Mouse (Mus musculus) liver, adult 2 months (tissue): ENCODE results near the gene Bcdin3d. TPM values are rescaled to one million over a fixed set of nuclear protein-coding genes. Genes with fewer than 3 reads are reported as not detected.
"Not testable (repeated sequence)": the region's sequence is repeated elsewhere in the genome, so short reads cannot be mapped to it uniquely, and the experiment has no call there.

ENCODE experiments used
- DNase-seq: peaks from one replicate; pipeline ENCODE4 v3.0.0-alpha.2; 2011; ENCODE audit warnings: low read depth, low spot score; ENCODE audit errors: extremely low read depth
- H3K27ac ChIP-seq: fragments of 200-500 bp; replicated peaks from 2 replicates; pipeline ENCODE4 v1.5.1; 2012; ENCODE audit warnings: low read depth, mild to moderate bottlenecking, control low read depth, inconsistent platforms, low read length; ENCODE audit not compliant: insufficient read depth
- H3K27me3 ChIP-seq: fragments of 200-500 bp; 2 replicates; pipeline ENCODE4 v1.6.1; 2012; ENCODE audit warnings: mild to moderate bottlenecking, moderate library complexity, low read length, inconsistent platforms; ENCODE audit not compliant: control insufficient read depth, insufficient read depth
- H3K36me3 ChIP-seq: fragments of 200-500 bp; 2 replicates; pipeline ENCODE4 v1.6.1; 2012; ENCODE audit warnings: low read length, inconsistent platforms; ENCODE audit not compliant: control insufficient read depth, insufficient read depth
- H3K4me1 ChIP-seq: fragments of 200-500 bp; 2 replicates; pipeline ENCODE4 v1.6.1; 2011; ENCODE audit warnings: low read length; ENCODE audit not compliant: control insufficient read depth, insufficient read depth
- H3K4me3 ChIP-seq: fragments of 200-500 bp; 2 replicates; pipeline ENCODE4 v1.5.1; 2011; ENCODE audit warnings: low read depth, mild to moderate bottlenecking, control low read depth, low read length, moderate library complexity; ENCODE audit not compliant: insufficient read depth
- H3K79me2 ChIP-seq: fragments of 200-500 bp; 2 replicates; pipeline ENCODE4 v1.6.1; 2012; ENCODE audit warnings: inconsistent platforms, mild to moderate bottlenecking, low read length, moderate library complexity; ENCODE audit not compliant: control insufficient read depth, insufficient read depth
- H3K9ac ChIP-seq: fragments of 200-500 bp; 2 replicates; pipeline ENCODE4 v1.6.1; 2012; ENCODE audit warnings: low read depth, mild to moderate bottlenecking, control low read depth, inconsistent platforms, low read length
- CTCF ChIP-seq: fragments of 200-500 bp; IDR thresholded peaks from 2 replicates; pipeline ENCODE4 v1.5.1; 2011; ENCODE audit warnings: low read depth, low read length, control low read depth
- POLR2A ChIP-seq: fragments of 200-500 bp; IDR thresholded peaks from 2 replicates; pipeline ENCODE4 v1.6.1; 2011; ENCODE audit warnings: low read length, control low read depth; ENCODE audit not compliant: insufficient read depth; ENCODE audit errors: extremely low read depth
- WGBS: fragments of 180-500 bp; shearing (Covaris S2); methylation state at CpG from one replicate; pipeline ENCODE4 v1.1.7; 2018; 5-methylcytosine and 5-hydroxymethylcytosine counted together
- polyA plus RNA-seq: library from polyadenylated mRNA; depleted of rRNA; stranded (reverse); fragments of >200 nt; gene quantifications from 2 replicates; pipeline ENCODE4 v1.2.3, GENCODE M21; 2012
- total RNA-seq: library from RNA; depleted of rRNA; stranded (reverse); fragments of >200 nt; gene quantifications from 2 replicates; pipeline ENCODE4 v1.2.3, GENCODE M21; 2014

Gene Bcdin3d
- total and polyA plus RNA-seq, 2 experiments, result 3.1 to 3.2 TPM

DNA sequence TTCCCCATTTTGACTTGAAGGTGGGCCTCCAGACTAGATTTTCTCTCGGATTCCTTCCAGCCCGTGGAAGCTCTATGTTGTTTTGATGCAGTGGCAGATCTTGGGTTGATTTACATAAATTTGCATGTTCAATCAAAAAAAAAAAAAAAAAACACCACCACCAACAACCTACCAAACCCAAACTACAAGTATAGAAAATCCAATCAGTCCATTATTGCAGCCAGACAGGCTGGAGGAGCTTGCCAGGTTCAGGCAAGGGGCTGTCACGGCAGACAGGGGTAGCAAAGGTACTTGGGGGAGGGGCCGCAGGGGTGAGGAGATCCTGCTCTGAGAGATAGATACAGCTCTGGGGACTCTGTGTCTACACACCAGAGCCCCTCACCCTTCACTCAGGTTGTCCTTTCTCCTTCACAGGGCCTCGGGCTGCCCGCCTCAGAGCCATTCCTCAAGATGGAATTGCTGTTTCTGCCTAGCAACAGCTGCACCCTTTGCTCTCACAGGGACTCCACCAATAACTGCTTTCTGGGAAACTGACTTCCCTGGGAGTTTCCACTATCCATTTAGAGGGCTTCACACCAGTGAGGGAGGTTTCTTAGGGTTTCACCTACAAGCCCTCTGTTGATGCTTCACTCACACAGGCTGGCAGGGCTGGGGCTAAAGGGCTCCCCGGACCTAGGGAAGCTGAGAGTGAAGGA, 19.8 kb downstream of the Bcdin3d start:
- no peaks in the 10 kb centered on the region for H3K4me1 ChIP-seq
- no peak overlapping the region for H3K4me3 ChIP-seq
- H3K36me3 ChIP-seq, result no peaks in the 10 kb centered on the region
- H3K9ac ChIP-seq, result no peak overlapping the region
- WGBS, result 88% methylated on average over 7 of the region's 7 CpGs
- TF ChIP-seq CTCF (no peak), POLR2A (no peak)
- no peaks in the 10 kb centered on the region for H3K27me3 ChIP-seq
- no peaks in the 10 kb centered on the region for H3K79me2 ChIP-seq
- no peak for DNase-seq
- H3K27ac ChIP-seq, result no peak overlapping the region

DNA sequence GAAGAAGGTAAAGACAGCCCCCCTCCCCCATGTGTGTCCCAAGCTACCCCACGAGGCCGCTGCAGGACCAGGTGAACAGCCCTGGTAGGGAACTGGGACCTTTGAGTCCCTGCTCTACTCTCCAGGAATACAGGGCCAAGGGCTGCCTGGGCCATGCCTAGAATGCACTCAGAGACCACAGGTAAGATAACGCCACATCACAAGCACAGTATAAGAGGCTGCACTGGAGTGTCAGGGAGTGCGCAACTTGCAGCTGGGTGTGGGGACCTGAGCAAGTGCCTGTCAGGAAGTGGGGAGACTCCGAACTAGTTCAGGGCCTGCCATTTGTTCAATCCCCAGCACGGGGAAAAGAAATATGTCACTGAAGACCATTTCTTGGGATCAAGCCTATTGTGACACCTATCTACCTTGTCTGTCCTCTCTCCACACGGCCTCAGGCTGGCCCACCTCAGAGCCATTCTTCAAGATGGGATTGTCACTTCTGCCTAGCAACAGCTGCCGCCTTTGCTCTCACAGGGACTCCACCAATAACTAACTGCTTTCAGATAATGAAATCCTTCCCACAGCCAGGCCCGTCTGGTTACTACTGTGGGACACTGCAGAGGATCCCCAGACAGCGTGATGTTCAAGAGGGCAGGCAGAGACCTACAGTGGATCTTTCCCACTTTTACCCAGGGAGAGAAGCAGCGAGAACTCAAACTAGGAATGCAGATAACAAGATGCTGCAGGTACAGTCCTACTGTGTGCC, 21.2 kb downstream of the Bcdin3d start:
- 77% methylated on average over 11 of the region's 11 CpGs for WGBS
- Histone ChIP-seq H3K36me3 (no peaks in the 10 kb centered on the region), H3K4me1 (no peaks in the 10 kb centered on the region), H3K79me2 (no peaks in the 10 kb centered on the region), H3K27ac (no peak overlapping the region), H3K4me3 (no peak overlapping the region), H3K27me3 (no peaks in the 10 kb centered on the region), H3K9ac (no peak overlapping the region)
- TF ChIP-seq CTCF (no peak), POLR2A (no peak)
- no peak for DNase-seq

DNA sequence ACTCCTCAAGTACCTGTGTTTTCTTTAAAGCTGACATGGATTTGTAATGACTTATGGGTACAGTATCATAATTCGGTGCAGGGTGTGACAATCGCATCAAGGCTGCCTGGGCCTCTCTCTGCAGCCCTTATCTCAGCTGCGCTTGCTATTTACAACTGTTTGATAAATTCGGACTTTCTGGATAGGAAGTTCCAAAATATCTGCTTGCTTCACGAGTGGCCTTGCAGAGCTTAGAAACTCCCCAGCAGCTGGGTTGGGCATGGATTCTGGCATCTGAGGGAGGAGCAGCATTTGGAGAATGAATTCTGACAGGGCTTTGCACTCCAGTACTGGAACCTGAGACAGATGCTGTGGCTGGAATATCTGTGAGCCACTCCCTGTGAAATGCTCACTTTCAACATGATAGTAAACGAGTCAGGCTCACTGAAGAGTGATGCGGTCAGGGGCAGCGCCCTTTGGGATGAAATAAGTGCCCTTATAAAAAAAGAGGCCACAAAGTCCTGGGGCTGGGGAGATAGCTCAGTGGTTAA, 24.7 kb downstream of the Bcdin3d start:
- H3K4me1 ChIP-seq, result no peaks in the 10 kb centered on the region
- H3K9ac ChIP-seq, result no peak overlapping the region
- H3K79me2 ChIP-seq, result no peaks in the 10 kb centered on the region
- H3K27me3 ChIP-seq, result no peaks in the 10 kb centered on the region
- no peak overlapping the region for H3K4me3 ChIP-seq
- no peaks in the 10 kb centered on the region for H3K36me3 ChIP-seq
- TF ChIP-seq CTCF (no peak), POLR2A (no peak)
- WGBS, result 66% methylated on average over 8 of the region's 8 CpGs
- DNase-seq, result no peak
- H3K27ac ChIP-seq, result no peak overlapping the region

DNA sequence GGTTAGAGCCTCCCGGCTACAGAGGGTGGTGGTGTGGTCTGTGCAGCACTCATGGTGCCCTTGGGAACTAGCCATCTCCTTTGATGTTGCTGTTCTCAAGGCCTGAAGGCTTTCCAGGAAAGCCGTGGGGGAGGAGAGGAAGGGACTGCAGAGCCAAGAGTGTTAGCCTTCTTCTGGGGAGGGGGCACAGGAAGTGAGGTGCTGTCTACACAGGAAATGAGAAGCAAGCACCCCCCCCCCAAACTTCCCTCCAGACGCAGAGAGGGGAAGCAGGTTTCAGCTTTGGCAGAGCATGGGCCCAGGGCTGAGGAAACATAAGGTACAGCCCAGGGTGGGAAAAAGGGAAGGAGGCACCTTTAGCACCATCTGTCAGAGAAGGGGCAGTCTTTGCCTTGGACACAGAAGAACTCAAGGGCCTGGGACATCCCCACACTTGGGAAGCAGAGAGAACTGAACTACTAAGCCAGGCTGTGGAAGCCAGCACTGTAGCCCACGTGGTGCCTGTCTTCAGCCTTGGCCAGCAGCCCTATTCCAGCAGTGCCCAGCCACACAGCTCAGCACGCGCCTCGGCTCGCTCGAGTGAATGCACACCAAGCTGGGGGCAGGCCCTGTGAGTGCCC, 25.3 kb downstream of the Bcdin3d start:
- no peaks in the 10 kb centered on the region for H3K4me1 ChIP-seq
- H3K27me3 ChIP-seq, result no peaks in the 10 kb centered on the region
- H3K9ac ChIP-seq, result no peak overlapping the region
- WGBS, result 64% methylated on average over 9 of the region's 9 CpGs
- H3K79me2 ChIP-seq, result no peaks in the 10 kb centered on the region
- TF ChIP-seq CTCF (no peak), POLR2A (no peak)
- H3K36me3 ChIP-seq, result no peaks in the 10 kb centered on the region
- no peak overlapping the region for H3K4me3 ChIP-seq
- no peak overlapping the region for H3K27ac ChIP-seq
- no peak for DNase-seq

DNA sequence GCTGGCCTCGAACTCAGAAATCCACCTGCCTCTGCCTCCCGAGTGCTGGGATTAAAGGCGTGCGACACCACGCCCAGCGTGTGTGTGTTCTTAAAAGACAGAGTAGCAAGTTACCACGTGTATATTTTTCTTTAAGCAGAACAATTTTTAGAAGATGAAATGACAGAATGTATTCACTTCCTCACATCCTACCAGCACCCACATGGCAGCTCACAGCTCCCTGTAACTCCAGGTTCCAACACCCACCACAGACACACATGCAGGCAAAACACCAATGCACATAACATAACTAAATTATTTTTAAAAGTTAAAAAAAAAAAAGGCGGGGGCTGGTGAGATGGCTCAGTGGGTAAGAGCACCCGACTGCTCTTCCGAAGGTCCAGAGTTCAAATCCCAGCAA, 28.4 kb downstream of the Bcdin3d start:
- not testable (repeated sequence) for H3K4me3 ChIP-seq, H3K79me2 ChIP-seq, DNase-seq, H3K27ac ChIP-seq, H3K9ac ChIP-seq, H3K4me1 ChIP-seq, H3K27me3 ChIP-seq, H3K36me3 ChIP-seq
- WGBS, result 93% methylated on average over 10 of the region's 10 CpGs
